Mouse (Mus musculus): ENCODE measurements around the gene Rpl11.
"Not testable (repeated sequence)": the region's sequence is repeated elsewhere in the genome, so short reads cannot be mapped to it uniquely, and the experiment has no call there.

Rpl11 gene

GRCm38 (mm10) chr4:136070592-136070991 is 17.4 kb upstream of the Rpl11 start:
- no peak for DNase-seq (ENCODE audit: low spot score in 2 of 2)

- peak; percentile 73 to 83 for DNase-seq (ENCODE audit: low spot score in 2 of 2)
Observed at GRCm38 (mm10) chr4:136069954-136070353, 16.7 kb upstream of the Rpl11 start.

DNA sequence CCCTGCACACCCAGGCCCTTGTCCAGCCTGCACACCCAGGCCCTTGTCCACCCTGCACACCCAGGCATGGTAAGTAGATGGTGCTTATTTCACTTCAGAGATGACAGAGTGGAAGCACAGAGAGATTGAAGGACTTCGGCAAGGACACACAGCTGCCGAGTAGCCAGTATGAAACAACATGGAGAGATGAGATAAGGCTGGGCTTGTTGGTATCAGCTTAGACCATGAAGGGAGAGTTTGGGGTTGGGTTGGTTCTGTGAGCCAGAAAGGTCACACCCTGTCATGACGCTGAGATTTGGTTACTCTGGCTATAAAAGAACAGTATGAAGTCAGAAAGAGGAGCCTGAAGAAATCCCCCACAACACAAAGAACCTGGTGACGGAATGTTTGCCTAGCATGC is 16.1 kb upstream of the Rpl11 start:
- no peak for DNase-seq (ENCODE audit: low spot score in 2 of 2)

GRCm38 (mm10) chr4:136063143-136063542 is 9.9 kb upstream of the Rpl11 start:
- DNase-seq (ENCODE audit: low spot score in 2 of 2), result no peak

DNA sequence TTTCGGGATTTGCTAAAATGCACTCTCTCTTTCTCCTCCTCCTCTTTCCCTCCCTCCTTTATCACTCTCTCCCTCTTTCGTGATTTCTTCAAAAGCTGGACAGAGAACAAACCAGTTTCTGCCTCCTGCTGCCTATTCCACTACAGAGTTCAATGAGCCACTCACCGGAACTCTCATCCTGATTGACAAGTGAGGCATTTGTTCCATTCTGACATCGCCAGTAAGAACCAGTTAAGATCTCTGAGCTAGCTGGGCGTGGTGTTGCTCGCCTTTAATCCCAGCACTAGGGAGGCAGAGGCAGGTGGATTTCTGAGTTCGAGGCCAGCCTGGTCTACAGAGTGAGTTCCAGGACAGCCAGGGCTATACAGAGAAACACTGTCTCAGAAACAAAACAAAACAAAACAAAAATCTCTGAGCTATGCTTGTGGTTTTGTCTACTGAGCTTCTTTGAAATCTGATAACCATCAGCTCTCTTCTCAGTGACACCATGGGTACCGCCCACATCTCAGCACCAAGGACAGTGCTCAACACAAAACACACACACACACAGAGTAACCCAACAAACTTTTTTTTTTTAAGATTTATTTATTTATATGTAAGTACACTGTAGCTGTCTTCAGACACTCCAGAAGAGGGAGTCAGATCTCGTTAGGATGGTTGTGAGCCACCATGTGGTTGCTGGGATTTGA is 6.7 kb upstream of the Rpl11 start:
- not testable (repeated sequence) for DNase-seq (ENCODE audit: low spot score in 2 of 2)

DNA sequence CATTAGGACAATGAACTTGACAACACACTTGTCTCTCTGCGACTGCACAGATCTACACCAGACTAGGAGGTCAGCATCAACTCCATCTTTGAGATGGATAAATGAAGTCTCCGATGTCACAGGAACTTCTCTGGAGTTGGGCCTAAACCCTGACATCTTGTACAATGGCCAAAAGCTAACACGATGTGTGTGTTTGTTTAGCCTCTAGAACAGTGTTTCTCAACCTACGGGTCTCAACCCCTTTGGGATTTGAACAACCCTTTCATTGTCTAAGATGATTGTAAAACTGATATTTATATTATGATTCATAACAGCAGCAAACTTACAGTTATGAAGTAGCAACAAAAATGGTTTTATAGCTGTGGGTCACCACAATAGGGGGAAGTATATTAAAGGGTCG is 4.7 kb upstream of the Rpl11 start:
- no peak for DNase-seq (ENCODE audit: low spot score in 2 of 2)

DNA sequence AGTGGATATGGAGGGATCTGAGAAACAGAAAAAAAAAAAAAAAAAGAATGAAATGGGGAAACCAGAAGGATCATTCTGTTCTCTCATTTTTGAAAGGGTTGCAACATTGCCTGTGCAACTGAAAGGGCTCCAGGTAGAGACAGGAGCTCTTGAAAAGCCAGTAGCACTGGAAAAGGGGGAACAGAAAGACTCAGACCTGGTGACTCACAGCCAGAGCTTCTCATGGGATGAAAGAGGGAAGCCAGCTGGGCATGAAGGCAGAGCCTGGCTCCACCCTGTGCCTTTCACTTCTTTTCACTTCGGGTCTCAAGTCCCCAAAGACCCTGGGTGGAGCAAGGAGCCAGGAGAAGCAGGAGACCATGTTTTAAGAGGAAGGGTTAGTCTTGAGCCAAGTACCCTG is 2.8 kb upstream of the Rpl11 start:
- no peak for DNase-seq (ENCODE audit: low spot score in 2 of 2)

DNA sequence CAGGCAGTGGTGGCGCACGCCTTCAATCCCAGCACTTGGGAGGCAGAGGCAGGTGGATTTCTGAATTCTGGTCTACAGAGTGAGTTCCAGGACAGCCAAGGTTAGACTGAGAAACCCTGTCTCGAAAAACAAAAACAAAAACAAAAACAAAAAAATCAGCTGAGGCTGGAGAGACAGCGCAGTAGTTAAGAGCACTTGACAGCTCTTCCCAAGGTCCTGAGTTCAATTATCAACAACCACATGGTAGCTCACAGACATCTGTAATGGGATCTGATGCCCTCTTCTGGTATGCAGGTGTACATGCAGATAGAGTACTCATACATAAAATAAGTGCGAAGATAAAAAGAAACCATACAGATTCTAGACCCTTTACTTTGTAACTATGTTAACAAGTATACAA is 615 bp upstream of the Rpl11 start:
- DNase-seq (ENCODE audit: low spot score in 2 of 2), result no peak

DNA sequence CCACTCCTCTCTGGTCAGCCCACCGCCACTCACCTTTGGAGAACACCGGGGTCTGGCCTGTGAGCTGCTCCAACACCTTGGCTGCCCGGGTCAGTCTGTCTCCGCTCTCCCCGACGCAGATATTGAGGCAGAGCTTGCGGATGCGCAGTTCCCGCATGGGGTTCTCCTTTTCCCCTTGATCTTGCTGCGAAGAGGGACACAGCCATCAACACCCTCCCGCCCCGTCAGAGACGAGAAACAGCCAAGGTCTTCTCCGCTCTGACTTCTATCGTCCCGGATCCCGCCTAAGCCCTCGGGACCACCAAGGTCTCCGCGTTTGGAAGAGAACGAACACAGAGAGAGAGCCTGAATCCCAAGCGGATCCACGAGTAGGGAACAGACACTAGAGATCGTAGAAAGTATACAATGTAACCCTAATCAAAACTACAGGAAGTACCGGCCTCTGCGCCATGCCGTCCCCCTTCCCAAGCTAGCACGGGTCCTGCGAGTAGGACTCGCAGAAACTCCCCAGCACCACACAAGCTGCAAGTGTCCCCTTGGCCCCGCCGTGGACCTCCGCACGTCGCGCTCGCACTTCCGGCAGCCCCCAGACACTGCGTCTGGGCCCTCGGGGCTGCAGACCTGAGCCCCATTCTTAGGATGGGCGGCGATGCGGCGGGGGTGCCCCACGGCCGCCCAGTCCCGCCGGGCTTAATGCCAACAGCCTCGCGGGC is 538 bp downstream of the Rpl11 start:
- DNase-seq (ENCODE audit: low spot score in 2 of 2), result no peak

DNA sequence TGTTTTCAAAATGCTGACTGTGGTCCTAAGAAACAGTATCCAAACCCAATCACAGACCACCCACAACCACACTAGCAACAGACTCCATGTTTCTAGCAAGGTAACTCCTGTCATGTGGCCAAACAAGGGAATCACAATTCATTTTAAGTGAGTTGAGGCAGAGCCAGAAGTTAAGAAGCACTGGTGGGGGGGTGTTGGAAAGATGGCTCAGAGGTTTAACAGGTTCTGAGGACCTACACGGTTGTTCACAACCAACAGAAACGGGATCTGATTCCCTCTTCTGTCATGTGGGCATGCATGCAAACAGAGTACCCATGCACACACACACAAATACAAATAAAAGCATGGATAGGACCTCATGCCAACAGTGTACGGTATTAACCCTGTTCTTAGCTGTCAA is 1.2 kb downstream of the Rpl11 start:
- no peak for DNase-seq (ENCODE audit: low spot score in 2 of 2)

DNA sequence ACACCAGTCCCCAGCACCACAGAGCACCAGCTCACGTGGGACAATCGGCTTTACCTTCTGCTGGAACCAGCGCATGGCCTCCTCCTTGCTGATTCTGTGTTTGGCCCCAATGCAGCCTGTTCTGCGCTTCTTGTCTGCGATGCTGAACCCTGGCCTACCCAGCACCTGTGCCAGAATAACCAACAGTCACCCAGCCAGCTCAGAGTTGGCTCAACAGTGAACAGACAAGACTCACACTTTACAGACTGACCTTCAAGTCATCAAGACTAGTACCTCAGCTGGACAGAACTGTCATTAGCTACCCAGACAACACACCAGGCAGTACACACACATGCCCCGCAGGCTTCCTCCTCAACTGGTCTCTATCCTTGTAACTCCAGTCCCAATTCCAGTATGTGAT is 3.0 kb downstream of the Rpl11 start:
- DNase-seq (ENCODE audit: low spot score in 2 of 2), result no peak

DNA sequence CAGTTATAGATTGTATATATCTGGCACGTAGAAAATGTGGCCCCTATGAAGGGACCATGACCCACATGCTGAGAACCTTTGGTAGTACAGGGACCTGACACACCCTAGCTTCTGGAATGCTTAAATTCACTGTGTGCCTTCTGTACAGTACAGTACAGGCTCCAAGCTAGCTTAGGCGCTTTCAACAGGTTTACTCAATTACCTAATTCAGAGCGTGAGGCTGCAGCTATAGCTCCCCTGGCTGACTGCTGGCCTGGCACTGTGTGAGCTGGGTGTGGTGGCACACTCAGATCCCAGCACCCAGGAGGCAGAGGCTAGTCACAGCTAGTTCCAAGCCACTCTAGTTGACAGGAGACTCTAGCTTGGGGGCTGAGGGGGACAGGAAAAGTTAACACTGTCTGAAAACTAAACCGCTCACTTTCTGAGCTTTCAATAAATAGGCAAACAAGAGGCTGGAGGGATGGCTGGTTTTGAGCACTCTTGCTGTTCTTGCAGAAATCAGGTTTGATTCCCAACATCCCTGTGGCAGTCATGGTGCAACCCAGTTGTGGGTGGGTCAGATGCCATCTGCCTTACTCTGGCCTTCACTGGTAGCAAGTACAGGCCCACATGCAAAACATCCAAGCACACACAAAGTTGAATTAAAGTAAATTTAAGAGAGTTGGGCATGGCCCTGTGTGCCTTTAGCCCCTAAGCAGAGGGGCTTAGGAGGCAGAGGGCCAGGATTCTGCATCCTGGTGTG is 4.8 kb downstream of the Rpl11 start:
- DNase-seq (ENCODE audit: low spot score in 2 of 2), result no peak

DNA sequence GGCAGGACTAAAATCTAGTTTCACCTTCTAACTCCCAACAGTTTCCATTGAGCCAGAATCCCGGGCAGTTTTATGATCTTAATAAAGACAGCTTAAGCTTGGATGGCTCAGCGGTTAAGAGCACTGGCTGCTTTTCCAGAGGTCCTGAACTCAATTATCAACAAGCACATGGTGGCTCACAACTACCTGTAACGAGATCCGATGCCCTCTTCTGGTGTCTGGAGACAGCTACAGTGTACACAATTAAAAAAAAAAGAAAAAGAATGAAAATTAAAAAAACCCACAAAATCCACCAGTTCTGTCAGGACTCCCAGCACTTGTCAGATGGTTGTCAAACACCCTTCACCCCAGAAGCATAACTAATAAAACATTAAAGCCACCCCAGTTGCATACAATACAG is 5.6 kb downstream of the Rpl11 start:
- DNase-seq (ENCODE audit: low spot score in 2 of 2), result no peak

- DNase-seq (ENCODE audit: low spot score in 2 of 2), result no peak
Observed at GRCm38 (mm10) chr4:136046888-136047287, 6.3 kb downstream of the Rpl11 start.

GRCm38 (mm10) chr4:136045091-136045490 is 8.1 kb downstream of the Rpl11 start:
- no peak for DNase-seq (ENCODE audit: low spot score in 2 of 2)

DNA sequence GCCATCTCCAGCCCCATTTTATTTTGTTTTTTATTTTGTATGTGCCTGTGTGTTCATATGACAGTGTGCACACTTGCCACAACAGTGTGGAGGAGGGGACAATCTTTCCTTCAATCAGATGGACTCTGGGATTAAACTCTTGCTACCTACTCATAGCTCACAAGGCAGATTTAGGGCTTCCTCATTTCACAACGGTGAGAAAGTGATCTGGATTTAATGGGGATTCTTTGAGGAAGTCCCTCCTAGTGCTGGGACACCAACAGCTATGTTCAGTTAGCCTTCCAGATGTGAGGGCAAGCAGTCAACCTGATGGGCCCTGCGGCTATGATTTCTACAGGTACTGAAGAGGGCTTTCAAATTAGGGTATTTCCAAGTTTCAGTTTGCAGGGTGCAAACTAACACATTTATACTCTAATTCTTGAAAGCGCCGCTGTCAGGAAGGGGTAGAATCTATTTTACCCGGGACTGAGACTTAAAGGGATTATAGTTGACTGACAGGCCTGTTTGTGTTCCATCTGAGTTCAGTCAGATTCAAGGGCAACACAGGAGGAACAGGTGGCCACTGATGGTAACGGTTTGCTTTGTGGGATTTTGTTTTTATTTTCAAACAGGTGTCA is 9.3 kb downstream of the Rpl11 start:
- no peak for DNase-seq (ENCODE audit: low spot score in 2 of 2)

- no peak for DNase-seq (ENCODE audit: low spot score in 2 of 2)
Observed at GRCm38 (mm10) chr4:136035078-136035477, 18.1 kb downstream of the Rpl11 start.

DNA sequence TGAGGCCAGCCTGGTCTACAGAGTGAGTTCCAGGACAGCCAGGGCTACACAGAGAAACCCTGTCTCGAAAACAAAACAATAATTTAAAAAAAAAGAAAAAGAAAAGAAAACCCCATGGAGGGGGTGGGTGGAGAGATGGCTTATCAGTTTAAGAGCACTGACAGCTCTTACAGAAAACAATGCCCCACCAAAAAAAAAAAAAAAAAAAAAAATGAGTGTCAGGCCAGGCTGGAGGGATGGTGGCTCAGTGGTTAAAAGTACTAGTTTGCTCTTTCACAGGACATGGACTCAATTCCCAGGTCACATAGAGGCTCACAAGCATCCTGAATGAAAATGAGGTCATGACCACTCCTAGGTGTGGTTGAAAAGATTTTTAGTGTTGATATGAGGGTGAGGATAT is 20.0 kb downstream of the Rpl11 start:
- no peak for DNase-seq (ENCODE audit: low spot score in 2 of 2)

DNA sequence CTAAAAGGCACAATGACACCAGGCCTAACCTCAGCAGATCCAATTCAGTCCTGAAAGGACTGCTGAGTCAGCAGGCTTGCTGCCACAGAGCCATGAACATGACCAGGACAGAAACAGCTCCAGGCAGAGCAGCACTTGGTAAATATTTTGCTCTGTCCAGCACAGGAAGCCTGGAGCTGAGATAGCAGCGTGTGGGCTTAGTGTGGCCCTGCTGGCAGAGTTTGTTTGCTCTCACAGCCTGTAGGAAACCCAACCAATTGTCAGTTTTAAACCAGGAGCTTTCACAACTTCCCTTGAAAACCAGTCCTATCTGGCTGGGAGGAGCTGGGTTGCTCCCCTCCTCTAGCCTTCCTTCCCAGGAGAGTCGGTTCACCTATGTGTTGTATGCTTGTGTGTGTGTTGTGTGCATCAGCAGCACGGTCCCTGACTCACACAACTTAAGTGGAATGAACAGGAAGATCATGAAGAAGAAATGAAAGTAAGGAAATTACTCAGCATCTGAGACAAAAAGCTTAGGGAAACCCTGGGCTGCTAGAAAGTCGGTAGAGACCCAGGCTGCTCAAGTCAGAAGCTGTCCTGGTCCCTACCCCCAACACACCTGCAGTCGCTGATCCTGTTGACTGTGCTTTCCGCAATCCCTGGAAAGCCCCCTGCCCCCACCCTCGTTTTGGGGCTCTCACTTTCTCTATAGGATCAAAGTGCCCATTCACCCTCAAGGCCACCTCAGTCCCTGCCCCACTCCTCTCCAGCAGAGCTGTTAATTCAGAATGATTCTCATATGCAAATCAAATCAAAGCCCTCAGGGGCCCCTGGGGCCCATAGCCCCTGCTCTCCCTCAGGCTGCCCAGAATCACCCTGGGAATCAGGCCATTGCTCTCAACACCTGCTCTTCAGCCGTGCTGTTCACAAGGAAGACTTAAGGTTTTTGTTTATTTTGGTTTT is 22.0 kb downstream of the Rpl11 start:
- peak in 1 of 2 experiments; percentile 45 for DNase-seq (ENCODE audit: low spot score in 2 of 2)

DNA sequence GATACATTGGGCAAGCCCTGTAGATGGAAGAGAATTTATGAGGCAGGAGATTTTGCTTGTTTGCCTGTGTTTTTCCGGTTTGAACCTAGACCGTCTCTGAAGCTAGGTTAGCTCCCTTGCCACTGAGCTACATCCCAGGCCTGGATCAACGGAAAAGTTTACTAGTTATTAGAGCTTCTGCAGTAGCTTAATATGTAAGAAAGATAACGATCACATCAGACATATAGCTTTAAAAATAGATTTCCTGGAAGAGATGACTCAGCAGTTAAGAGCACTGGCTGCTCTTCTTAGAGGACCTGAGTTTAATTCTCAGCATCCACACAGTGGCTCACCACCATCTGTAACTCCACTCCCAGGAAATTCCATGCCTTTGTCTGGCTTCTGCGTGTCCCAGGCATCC is 24.5 kb downstream of the Rpl11 start:
- DNase-seq (ENCODE audit: low spot score in 2 of 2), result no peak

DNA sequence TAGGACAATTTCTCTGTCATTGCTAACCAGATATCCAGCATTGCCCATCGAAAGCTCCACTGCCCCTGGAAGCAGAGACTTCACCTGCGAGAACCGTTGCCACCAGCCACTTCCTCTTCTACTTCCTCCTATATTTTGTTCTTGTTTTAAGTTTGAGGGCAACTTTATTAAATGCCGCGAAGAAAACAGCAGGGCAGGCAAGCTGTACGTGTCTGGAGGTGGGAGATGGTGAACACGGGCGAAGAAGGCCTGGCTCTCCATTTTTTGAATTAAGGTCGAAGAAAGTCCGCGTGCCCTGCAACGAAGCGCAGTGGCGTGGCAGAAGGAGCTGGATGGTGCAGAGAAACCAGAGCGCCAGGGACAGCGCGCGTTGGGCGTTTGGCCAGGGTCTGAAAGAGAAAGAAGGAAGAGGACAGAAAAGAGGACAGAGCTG is 25.1 kb downstream of the Rpl11 start:
- DNase-seq (ENCODE audit: low spot score in 2 of 2), result peak in 1 of 2 experiments; percentile 42

Data from right cerebral cortex, postnatal 10 days (tissue).